27 mouse cellular contexts compared by ENCODE assay signal in genomic region chr2:116177155-116177554, GRCm38 (mm10).
"Had no signal": no experiment of that assay in that cellular context is flagged by ENCODE, and none has a peak within 500 bp of the region (broad histone marks: within the 10 kb centered on the region; RNA-seq: fewer than 3 reads in every experiment).

No protein-coding gene starts in this region.

- DNase-seq: cerebellum, adult 2 months; cerebellum, adult 8-10 months; cerebellum, adult 9-10 months; cerebellum, adult 9-11 months; cerebellum, postnatal 10 days; cerebellum, postnatal 14 days; cerebellum, postnatal 25 days; cerebellum, postnatal 36 days; embryo, embryonic 11 days; forebrain, postnatal 0 days; gastrocnemius, adult 2 months; gastrocnemius, postnatal 10 days; gastrocnemius, postnatal 14 days; gastrocnemius, postnatal 25 days; gastrocnemius, postnatal 36 days; heart, adult 18-20 months; heart, adult 2 months had no signal

- H3K27ac ChIP-seq: embryonic facial prominence, embryonic 12.5 days; embryonic facial prominence, embryonic 13.5 days; embryonic facial prominence, embryonic 15.5 days; forebrain, embryonic 10.5 days; forebrain, embryonic 12.5 days; forebrain, embryonic 13.5 days; forebrain, embryonic 15.5 days; gastrocnemius, adult 2 months; heart, adult 2 months had no signal

- ATAC-seq: forebrain, embryonic 13.5 days; forebrain, embryonic 14.5 days; forebrain, embryonic 15.5 days; forebrain, embryonic 16.5 days; forebrain, postnatal 0 days had no signal

- H3K9ac ChIP-seq: embryonic facial prominence, embryonic 12.5 days; embryonic facial prominence, embryonic 13.5 days; embryonic facial prominence, embryonic 15.5 days; forebrain, embryonic 12.5 days; forebrain, embryonic 13.5 days; forebrain, embryonic 15.5 days; forebrain, postnatal 0 days had no signal

- H3K36me3 ChIP-seq: embryonic facial prominence, embryonic 12.5 days; embryonic facial prominence, embryonic 13.5 days; embryonic facial prominence, embryonic 15.5 days; forebrain, embryonic 10.5 days; forebrain, embryonic 12.5 days; forebrain, embryonic 15.5 days had no signal

- H3K9me3 ChIP-seq: embryonic facial prominence, embryonic 12.5 days; embryonic facial prominence, embryonic 13.5 days; embryonic facial prominence, embryonic 15.5 days; forebrain, embryonic 10.5 days; forebrain, embryonic 12.5 days; forebrain, embryonic 13.5 days; forebrain, embryonic 15.5 days had no signal

- H3K27me3 ChIP-seq: embryonic facial prominence, embryonic 12.5 days; embryonic facial prominence, embryonic 13.5 days; embryonic facial prominence, embryonic 15.5 days; forebrain, embryonic 12.5 days; forebrain, embryonic 13.5 days; forebrain, embryonic 15.5 days had no signal

- H3K4me1 ChIP-seq: embryonic facial prominence, embryonic 12.5 days; embryonic facial prominence, embryonic 13.5 days; embryonic facial prominence, embryonic 15.5 days; forebrain, embryonic 10.5 days; forebrain, embryonic 12.5 days; forebrain, embryonic 13.5 days; forebrain, embryonic 15.5 days had no signal

- H3K4me3 ChIP-seq: embryonic facial prominence, embryonic 12.5 days; embryonic facial prominence, embryonic 13.5 days; embryonic facial prominence, embryonic 15.5 days; erythroblast, embryonic 14.5 days; forebrain, embryonic 10.5 days; forebrain, embryonic 12.5 days; forebrain, embryonic 13.5 days; forebrain, embryonic 15.5 days; gastrocnemius, adult 2 months; heart, adult 2 months had no signal

- H3K4me2 ChIP-seq: embryonic facial prominence, embryonic 12.5 days; embryonic facial prominence, embryonic 13.5 days; embryonic facial prominence, embryonic 15.5 days; forebrain, embryonic 12.5 days; forebrain, embryonic 13.5 days; forebrain, embryonic 15.5 days had no signal
